Mouse (Mus musculus) embryonic facial prominence, embryonic 15.5 days (tissue): ENCODE data around the gene Ubxn1. TPM values are rescaled to one million over a fixed set of nuclear protein-coding genes. Genes with fewer than 3 reads are reported as not detected.
"Not testable (repeated sequence)": the region's sequence is repeated elsewhere in the genome, so short reads cannot be mapped to it uniquely, and the experiment has no call there.

ENCODE experiments used
- ATAC-seq: fragments of 200-750 bp; cut with Nextera tagmentation; 2 replicates; pipeline ENCODE4 v1.8.0; 2017; ENCODE audit warnings: low read depth, moderate TSS enrichment; ENCODE audit not compliant: insufficient number of reproducible peaks, low FRiP score, low TSS enrichment
- H3K27ac ChIP-seq: fragments of 300-500 bp; sonication (generic); replicated peaks from 2 replicates; pipeline ENCODE4 v1.5.1; 2015; ENCODE audit warnings: mild to moderate bottlenecking, inconsistent platforms
- H3K27me3 ChIP-seq: fragments of 300-500 bp; sonication (generic); 2 replicates; pipeline ENCODE4 v1.6.1; 2015; ENCODE audit warnings: inconsistent platforms
- H3K36me3 ChIP-seq: fragments of 300-500 bp; sonication (generic); 2 replicates; pipeline ENCODE4 v1.6.1; 2015; ENCODE audit warnings: mild to moderate bottlenecking, inconsistent platforms
- H3K4me1 ChIP-seq: fragments of 300-500 bp; sonication (generic); 2 replicates; pipeline ENCODE4 v1.6.1; 2015; ENCODE audit warnings: inconsistent platforms
- H3K4me2 ChIP-seq: fragments of 300-500 bp; sonication (generic); replicated peaks from 2 replicates; pipeline ENCODE4 v1.6.1; 2015; ENCODE audit warnings: mild to moderate bottlenecking, inconsistent platforms
- H3K4me3 ChIP-seq: fragments of 300-500 bp; sonication (generic); replicated peaks from 2 replicates; pipeline ENCODE4 v1.5.1; 2015; ENCODE audit warnings: mild to moderate bottlenecking, inconsistent platforms
- H3K9ac ChIP-seq: fragments of 300-500 bp; sonication (generic); 2 replicates; pipeline ENCODE4 v1.6.1; 2015; ENCODE audit warnings: inconsistent platforms
- H3K9me3 ChIP-seq: fragments of 300-500 bp; sonication (generic); replicated peaks from 2 replicates; pipeline ENCODE4 v1.6.1; 2016; ENCODE audit warnings: inconsistent platforms
- WGBS: fragments of 180-500 bp; shearing (Covaris S2); methylation state at CpG from one replicate; pipeline ENCODE4 v1.1.7; 2015; 5-methylcytosine and 5-hydroxymethylcytosine counted together
- polyA plus RNA-seq: library from polyadenylated mRNA; unstranded; fragments of >200 nt; fragmentation: Nextera tagmentation; extraction: Ambion mirVana; gene quantifications from 2 replicates; pipeline ENCODE4 v1.2.1, GENCODE M21; 2015

The Ubxn1 gene
- 177 and 194 TPM in 2 replicates for polyA plus RNA-seq

GRCm38 (mm10) chr19:8871267-8872186 is at the start of gene Ubxn1:
Gene Ubxn1 (plus strand): TSS chr19:8871496.
- Histone ChIP-seq H3K4me2 (peak within 1 kb of the TSS; percentile 83), H3K4me1 (peaks cover 9% of the 10 kb centered on the region), H3K27me3 (no peaks in the 10 kb centered on the region), H3K36me3 (peaks cover 35% of the 10 kb centered on the region), H3K9ac (peak within 1 kb of the TSS; percentile 96), H3K4me3 (peak within 1 kb of the TSS; percentile 94), H3K9me3 (no peaks in the 10 kb centered on the region), H3K27ac (peak within 1 kb of the TSS; percentile 85)
- WGBS: under 1% methylated on average over 59 of the region's 59 CpGs
- peak; percentile 97 for ATAC-seq

- H3K36me3 ChIP-seq: peaks cover 49% of the 10 kb centered on the region
- peaks cover 25% of the 10 kb centered on the region for H3K4me1 ChIP-seq
- no peaks in the 10 kb centered on the region for H3K27me3 ChIP-seq
- ATAC-seq: no peak
- peak overlapping the region; percentile 73 for H3K4me2 ChIP-seq
- H3K9ac ChIP-seq: no peak overlapping the region
- H3K27ac ChIP-seq: no peak overlapping the region
- H3K9me3 ChIP-seq: no peaks in the 10 kb centered on the region
- 69% methylated on average over 8 of the region's 8 CpGs for WGBS
- H3K4me3 ChIP-seq: peak overlapping the region; percentile 99
These were observed 48.6 kb upstream of the Ubxn1 start for GRCm38 (mm10) chr19:8822696-8823095.

GRCm38 (mm10) chr19:8829660-8830059 is 41.6 kb upstream of the Ubxn1 start, which contains the start of gene AC129217.1:
Gene AC129217.1 (plus strand): TSS chr19:8829773.
- H3K9me3 ChIP-seq: no peaks in the 10 kb centered on the region
- no peaks in the 10 kb centered on the region for H3K27me3 ChIP-seq
- no peak for ATAC-seq
- 0 out of 2 replicates have a peak, but pooled peaks cover 3% of the 10 kb centered on the region for H3K4me1 ChIP-seq
- 86% methylated on average over 8 of the region's 8 CpGs for WGBS
- H3K4me3 ChIP-seq: no peak within 1 kb of the TSS
- H3K4me2 ChIP-seq: no peak within 1 kb of the TSS
- H3K27ac ChIP-seq: no peak within 1 kb of the TSS
- no peak within 1 kb of the TSS for H3K9ac ChIP-seq
- H3K36me3 ChIP-seq: peaks cover 97% of the 10 kb centered on the region

GRCm38 (mm10) chr19:8830664-8831063 is 40.6 kb upstream of the Ubxn1 start:
- ATAC-seq: no peak; the same call in 1 of the 2 replicates
- WGBS: 91% methylated on average over 8 of the region's 8 CpGs

GRCm38 (mm10) chr19:8831262-8831661 is 40.0 kb upstream of the Ubxn1 start:
- peaks cover 93% of the 10 kb centered on the region for H3K36me3 ChIP-seq
- no peaks in the 10 kb centered on the region for H3K9me3 ChIP-seq
- no peaks in the 10 kb centered on the region for H3K27me3 ChIP-seq
- no peak overlapping the region for H3K27ac ChIP-seq
- no peak for ATAC-seq
- H3K9ac ChIP-seq: no peak overlapping the region
- H3K4me1 ChIP-seq: 0 out of 2 replicates have a peak, but pooled peaks cover 3% of the 10 kb centered on the region
- H3K4me2 ChIP-seq: no peak overlapping the region
- WGBS: 77% methylated on average over 11 of the region's 11 CpGs
- H3K4me3 ChIP-seq: no peak overlapping the region

More at GRCm38 (mm10) chr19:8830664-8831063, 40.6 kb upstream of the Ubxn1 start:
- peaks cover 98% of the 10 kb centered on the region for H3K36me3 ChIP-seq
- 0 out of 2 replicates have a peak, but pooled peaks cover 3% of the 10 kb centered on the region for H3K4me1 ChIP-seq
- H3K27me3 ChIP-seq: no peaks in the 10 kb centered on the region
- H3K9me3 ChIP-seq: no peaks in the 10 kb centered on the region
- H3K9ac ChIP-seq: no peak overlapping the region
- H3K4me2 ChIP-seq: no peak overlapping the region
- H3K4me3 ChIP-seq: no peak overlapping the region
- no peak overlapping the region for H3K27ac ChIP-seq

- Histone ChIP-seq H3K4me3 (no peak overlapping the region), H3K4me1 (peaks cover 3% of the 10 kb centered on the region), H3K27me3 (no peaks in the 10 kb centered on the region), H3K36me3 (peaks cover 76% of the 10 kb centered on the region), H3K27ac (no peak overlapping the region), H3K9ac (no peak overlapping the region), H3K4me2 (no peak overlapping the region), H3K9me3 (no peaks in the 10 kb centered on the region)
- WGBS: 83% methylated on average over 4 of the region's 4 CpGs
- ATAC-seq: no peak
These were observed 38.3 kb upstream of the Ubxn1 start for GRCm38 (mm10) chr19:8832971-8833370.

- H3K9me3 ChIP-seq, H3K4me2 ChIP-seq, H3K27me3 ChIP-seq, H3K4me3 ChIP-seq, H3K9ac ChIP-seq, ATAC-seq: not testable (repeated sequence)
- H3K36me3 ChIP-seq: peaks cover 43% of the 10 kb centered on the region
- peak overlapping the region; percentile 98; the same call in 1 of the 2 replicates for H3K27ac ChIP-seq
- H3K4me1 ChIP-seq: peaks cover 32% of the 10 kb centered on the region
- WGBS: 97% methylated on average over 10 of the region's 10 CpGs
These were observed 35.0 kb upstream of the Ubxn1 start for GRCm38 (mm10) chr19:8836327-8836726.

GRCm38 (mm10) chr19:8837251-8837791 is 34.0 kb upstream of the Ubxn1 start, which contains the start of gene Bscl2:
Gene Bscl2 (plus strand): TSS chr19:8837467.
- under 1% methylated on average over 38 of the region's 38 CpGs for WGBS
- Histone ChIP-seq H3K36me3 (peaks cover 34% of the 10 kb centered on the region), H3K27ac (peak within 1 kb of the TSS; percentile 98), H3K9ac (peak within 1 kb of the TSS; percentile 80), H3K4me2 (peak within 1 kb of the TSS; percentile 88), H3K4me3 (peak within 1 kb of the TSS; percentile 61), H3K9me3 (no peaks in the 10 kb centered on the region), H3K4me1 (peaks cover 32% of the 10 kb centered on the region), H3K27me3 (no peaks in the 10 kb centered on the region)
- peak; percentile 78 for ATAC-seq

GRCm38 (mm10) chr19:8838041-8838730 is 33.1 kb upstream of the Ubxn1 start:
- Histone ChIP-seq H3K4me2 (peak overlapping the region; percentile 88), H3K36me3 (peaks cover 25% of the 10 kb centered on the region), H3K9me3 (no peaks in the 10 kb centered on the region), H3K4me3 (peak overlapping the region; percentile 61), H3K9ac (peak overlapping the region; percentile 80), H3K27me3 (no peaks in the 10 kb centered on the region), H3K27ac (peak overlapping the region; percentile 98), H3K4me1 (peaks cover 32% of the 10 kb centered on the region)
- 19% methylated on average over 15 of the region's 15 CpGs for WGBS
- no peak for ATAC-seq

- no peak for ATAC-seq
- H3K27ac ChIP-seq: peak within 1 kb of the TSS; percentile 98
- peaks cover 14% of the 10 kb centered on the region for H3K36me3 ChIP-seq
- no peaks in the 10 kb centered on the region for H3K9me3 ChIP-seq
- peak within 1 kb of the TSS; percentile 80 for H3K9ac ChIP-seq
- peak within 1 kb of the TSS; percentile 61 for H3K4me3 ChIP-seq
- WGBS: 55% methylated on average over 11 of the region's 11 CpGs
- H3K27me3 ChIP-seq: no peaks in the 10 kb centered on the region
- peaks cover 32% of the 10 kb centered on the region for H3K4me1 ChIP-seq
- peak within 1 kb of the TSS; percentile 88 for H3K4me2 ChIP-seq
These were observed 32.0 kb upstream of the Ubxn1 start, which contains the start of gene Gng3 for GRCm38 (mm10) chr19:8839103-8839907. Gene Gng3 (minus strand): TSS chr19:8839194.
